Mouse (Mus musculus): Measurements from ENCODE around the gene 3110009E18Rik. TPM values are rescaled to one million over a fixed set of nuclear protein-coding genes. Genes with fewer than 3 reads are reported as not detected.

The 3110009E18Rik gene
- 11.9 and 13.2 TPM in 2 replicates for polyA plus RNA-seq (2015; fragmentation: Nextera tagmentation; extraction: Ambion mirVana)

DNA sequence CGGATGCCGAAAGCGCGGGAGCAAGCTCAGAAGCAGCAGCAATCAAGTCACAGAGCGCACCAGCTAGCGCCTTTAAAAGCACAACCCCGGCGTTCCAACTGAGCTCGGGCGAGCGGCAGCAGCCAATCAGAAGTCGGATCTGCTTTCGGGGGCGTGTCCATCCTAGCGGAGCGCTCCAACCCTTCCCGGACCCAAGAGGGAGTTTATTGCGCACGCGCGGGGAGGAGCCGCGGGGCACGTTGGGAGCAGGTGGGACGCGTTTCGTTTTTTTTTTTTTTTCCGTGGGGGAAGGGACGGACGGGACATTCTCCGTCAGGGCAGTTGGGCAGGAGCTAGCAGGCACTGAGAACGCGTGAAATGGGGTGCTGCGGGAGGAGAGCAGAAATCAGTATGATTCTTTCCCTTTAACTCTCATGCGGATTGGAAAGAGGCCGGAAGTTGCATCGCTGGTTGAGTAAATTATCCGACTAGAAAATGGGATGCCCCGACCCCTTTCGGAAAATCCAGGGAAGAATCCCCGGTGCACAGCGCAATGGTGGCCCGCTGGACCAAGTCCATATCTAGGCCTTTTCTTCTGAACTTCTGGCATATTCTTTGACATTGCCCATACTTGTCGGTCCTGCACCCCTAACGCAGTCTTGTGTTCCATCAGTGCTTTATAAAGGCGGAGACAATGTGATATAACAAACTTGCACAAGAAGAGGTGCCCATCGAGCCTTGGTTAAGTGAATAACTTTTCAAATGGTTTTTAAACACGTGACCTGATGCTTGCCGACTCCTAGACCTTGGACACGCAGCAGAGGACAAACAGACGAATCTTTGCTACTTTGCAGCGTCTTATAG is at the start of gene 3110009E18Rik, which contains the start of gene Dbi:
TSS of gene 3110009E18Rik (plus strand) at position 219 of the 843 bp plus-strand sequence.
TSS of gene Dbi (minus strand) at position 110 of the 843 bp plus-strand sequence.
- no peaks in the 10 kb centered on the region for H3K27me3 ChIP-seq (ENCODE audit: control insufficient read depth, insufficient read depth, low read length)
- H3K4me2 ChIP-seq (ENCODE audit: low read depth, low read length) = peak within 1 kb of the TSS; percentile 79
- no peaks in the 10 kb centered on the region for H3K36me3 ChIP-seq (ENCODE audit: control insufficient read depth, insufficient read depth, low read length)
- H3K9ac ChIP-seq (ENCODE audit: low read length) = peak within 1 kb of the TSS; percentile 77
- H3K9me3 ChIP-seq (replicated peaks; ENCODE audit: control insufficient read depth, low read length) = no peaks in the 10 kb centered on the region
- peak within 1 kb of the TSS; percentile 64 for H3K4me3 ChIP-seq (replicated peaks; ENCODE audit: low read length)
- peak within 1 kb of the TSS; percentile 96 for H3K27ac ChIP-seq (ENCODE audit: low read length)
- peak; percentile 93 for ATAC-seq (ENCODE audit: insufficient read depth, low FRiP score)
- peaks cover 25% of the 10 kb centered on the region for H3K4me1 ChIP-seq (ENCODE audit: control insufficient read depth, insufficient read depth, low read length)
- under 1% methylated on average over 52 of the region's 52 CpGs for WGBS

GRCm38 (mm10) chr1:120072900-120073299 is 48.1 kb upstream of the 3110009E18Rik start:
- peak overlapping the region; percentile 78 for H3K4me2 ChIP-seq (ENCODE audit: low read depth, low read length)
- WGBS = 9% methylated on average over 16 of the region's 16 CpGs
- peaks cover 22% of the 10 kb centered on the region for H3K4me1 ChIP-seq (ENCODE audit: control insufficient read depth, insufficient read depth, low read length)
- no peak for ATAC-seq (ENCODE audit: insufficient read depth, low FRiP score)
- H3K9ac ChIP-seq (ENCODE audit: low read length) = peak overlapping the region; percentile 61
- peak overlapping the region; percentile 46 for H3K4me3 ChIP-seq (replicated peaks; ENCODE audit: low read length)
- H3K27me3 ChIP-seq (ENCODE audit: control insufficient read depth, insufficient read depth, low read length) = peaks cover 6% of the 10 kb centered on the region; the same call in 1 of the 2 replicates
- H3K27ac ChIP-seq (ENCODE audit: low read length) = no peak overlapping the region
- no peaks in the 10 kb centered on the region for H3K36me3 ChIP-seq (ENCODE audit: control insufficient read depth, insufficient read depth, low read length)
- H3K9me3 ChIP-seq (replicated peaks; ENCODE audit: control insufficient read depth, low read length) = no peaks in the 10 kb centered on the region

DNA sequence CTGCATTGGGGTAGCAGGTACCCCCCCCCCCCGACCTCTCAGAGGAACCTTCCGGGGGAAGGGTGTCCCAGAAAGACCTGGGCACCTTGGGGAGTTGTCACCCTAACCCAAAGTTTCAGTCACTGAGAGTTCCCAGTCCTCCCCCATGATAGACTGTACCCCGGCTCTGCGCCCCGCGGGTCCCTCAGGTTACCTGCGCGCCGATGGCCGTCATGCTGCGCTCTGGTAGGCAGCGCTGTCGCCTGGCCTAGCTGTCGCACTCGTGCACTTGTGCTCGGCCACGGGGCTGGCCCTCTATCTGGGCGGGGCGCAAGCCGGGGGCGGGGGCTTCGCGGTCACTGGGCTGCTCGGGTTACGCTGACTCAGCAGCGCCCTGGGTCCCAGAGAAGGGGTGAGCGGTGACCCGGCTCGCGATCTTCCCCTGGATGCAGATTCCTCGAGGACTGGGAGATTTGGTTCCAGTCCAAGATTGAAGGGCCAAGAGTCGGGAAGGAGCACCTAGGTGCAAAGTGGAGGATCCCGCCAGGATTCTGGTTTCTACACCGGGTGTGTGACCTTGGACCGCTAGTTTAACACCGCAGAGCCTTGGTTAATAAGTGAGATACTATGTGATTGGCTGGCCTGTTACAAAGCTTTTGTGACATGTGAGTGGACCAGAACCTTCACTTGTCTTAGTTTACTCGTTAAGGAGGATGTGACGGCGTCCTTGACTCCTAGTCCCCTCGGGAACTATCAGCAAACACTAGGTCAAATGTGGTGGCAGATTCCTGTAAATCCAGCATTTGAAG is 47.3 kb upstream of the 3110009E18Rik start, which contains the start of gene Tmem37:
TSS of gene Tmem37 (minus strand) at position 556 of the 788 bp plus-strand sequence.
- H3K9ac ChIP-seq (ENCODE audit: low read length) = peak within 1 kb of the TSS; percentile 61
- H3K27ac ChIP-seq (ENCODE audit: low read length) = no peak within 1 kb of the TSS
- H3K9me3 ChIP-seq (replicated peaks; ENCODE audit: control insufficient read depth, low read length) = no peaks in the 10 kb centered on the region
- H3K27me3 ChIP-seq (ENCODE audit: control insufficient read depth, insufficient read depth, low read length) = peaks cover 6% of the 10 kb centered on the region; the same call in 1 of the 2 replicates
- peak; percentile 82 for ATAC-seq (ENCODE audit: insufficient read depth, low FRiP score)
- H3K4me3 ChIP-seq (replicated peaks; ENCODE audit: low read length) = peak within 1 kb of the TSS; percentile 46
- no peaks in the 10 kb centered on the region for H3K36me3 ChIP-seq (ENCODE audit: control insufficient read depth, insufficient read depth, low read length)
- H3K4me1 ChIP-seq (ENCODE audit: control insufficient read depth, insufficient read depth, low read length) = peaks cover 22% of the 10 kb centered on the region
- H3K4me2 ChIP-seq (ENCODE audit: low read depth, low read length) = peak within 1 kb of the TSS; percentile 78
- 3% methylated on average over 40 of the region's 40 CpGs for WGBS

DNA sequence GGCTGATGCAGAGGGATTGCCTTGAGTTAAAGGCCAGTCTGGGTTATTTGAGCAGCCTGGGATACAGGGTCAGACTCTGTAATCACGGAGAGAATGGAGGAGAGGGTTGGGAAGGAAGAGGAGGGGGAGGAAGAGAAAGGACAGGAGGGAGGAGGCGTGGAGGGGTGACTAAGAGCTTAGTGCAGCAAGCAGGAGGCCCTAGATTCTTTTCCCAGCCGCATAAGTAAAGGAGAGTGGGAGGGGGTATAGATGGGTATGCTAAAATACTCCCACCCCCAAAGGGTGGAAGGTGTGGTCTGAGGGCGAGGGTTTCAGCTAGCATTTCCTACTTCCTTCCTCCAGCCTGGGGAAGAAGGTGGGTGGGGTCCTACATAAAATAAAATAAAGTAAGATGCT is 46.7 kb upstream of the 3110009E18Rik start:
- Histone ChIP-seq H3K4me1 (ENCODE audit: control insufficient read depth, insufficient read depth, low read length) (peaks cover 22% of the 10 kb centered on the region), H3K27me3 (ENCODE audit: control insufficient read depth, insufficient read depth, low read length) (peaks cover 6% of the 10 kb centered on the region; the same call in 1 of the 2 replicates), H3K36me3 (ENCODE audit: control insufficient read depth, insufficient read depth, low read length) (no peaks in the 10 kb centered on the region), H3K9ac (ENCODE audit: low read length) (no peak overlapping the region), H3K27ac (ENCODE audit: low read length) (no peak overlapping the region), H3K4me2 (ENCODE audit: low read depth, low read length) (peak overlapping the region; percentile 78; the same call in 1 of the 2 replicates), H3K9me3 (replicated peaks; ENCODE audit: control insufficient read depth, low read length) (no peaks in the 10 kb centered on the region), H3K4me3 (replicated peaks; ENCODE audit: low read length) (0 out of 2 replicates have a peak overlapping the region, but pooled peaks have one; percentile 46)
- peak; percentile 18; the same call in 1 of the 2 replicates for ATAC-seq (ENCODE audit: insufficient read depth, low FRiP score)
- 39% methylated on average over 4 of the region's 4 CpGs for WGBS

GRCm38 (mm10) chr1:120074931-120075330 is 46.1 kb upstream of the 3110009E18Rik start:
- no peak overlapping the region for H3K27ac ChIP-seq (ENCODE audit: low read length)
- no peak overlapping the region for H3K4me2 ChIP-seq (ENCODE audit: low read depth, low read length)
- H3K4me1 ChIP-seq (ENCODE audit: control insufficient read depth, insufficient read depth, low read length) = peaks cover 22% of the 10 kb centered on the region
- no peak overlapping the region for H3K9ac ChIP-seq (ENCODE audit: low read length)
- no peak overlapping the region for H3K4me3 ChIP-seq (replicated peaks; ENCODE audit: low read length)
- WGBS = 72% methylated on average over 4 of the region's 4 CpGs
- ATAC-seq (ENCODE audit: insufficient read depth, low FRiP score) = no peak
- H3K27me3 ChIP-seq (ENCODE audit: control insufficient read depth, insufficient read depth, low read length) = peaks cover 6% of the 10 kb centered on the region; the same call in 1 of the 2 replicates
- no peaks in the 10 kb centered on the region for H3K9me3 ChIP-seq (replicated peaks; ENCODE audit: control insufficient read depth, low read length)
- no peaks in the 10 kb centered on the region for H3K36me3 ChIP-seq (ENCODE audit: control insufficient read depth, insufficient read depth, low read length)

GRCm38 (mm10) chr1:120075507-120075906 is 45.5 kb upstream of the 3110009E18Rik start:
- H3K36me3 ChIP-seq (ENCODE audit: control insufficient read depth, insufficient read depth, low read length) = no peaks in the 10 kb centered on the region
- H3K27ac ChIP-seq (ENCODE audit: low read length) = no peak overlapping the region
- no peak overlapping the region for H3K9ac ChIP-seq (ENCODE audit: low read length)
- no peak for ATAC-seq (ENCODE audit: insufficient read depth, low FRiP score)
- peaks cover 22% of the 10 kb centered on the region for H3K4me1 ChIP-seq (ENCODE audit: control insufficient read depth, insufficient read depth, low read length)
- peaks cover 6% of the 10 kb centered on the region; the same call in 1 of the 2 replicates for H3K27me3 ChIP-seq (ENCODE audit: control insufficient read depth, insufficient read depth, low read length)
- whole genome bisulfite sequencing = 60% methylated on average over 5 of the region's 5 CpGs
- no peak overlapping the region for H3K4me2 ChIP-seq (ENCODE audit: low read depth, low read length)
- no peak overlapping the region for H3K4me3 ChIP-seq (replicated peaks; ENCODE audit: low read length)
- H3K9me3 ChIP-seq (replicated peaks; ENCODE audit: control insufficient read depth, low read length) = no peaks in the 10 kb centered on the region

GRCm38 (mm10) chr1:120077746-120078410 is 43.1 kb upstream of the 3110009E18Rik start:
- H3K36me3 ChIP-seq (ENCODE audit: control insufficient read depth, insufficient read depth, low read length) = no peaks in the 10 kb centered on the region
- WGBS = 26% methylated on average over 9 of the region's 9 CpGs
- H3K4me3 ChIP-seq (replicated peaks; ENCODE audit: low read length) = no peak overlapping the region
- no peaks in the 10 kb centered on the region for H3K9me3 ChIP-seq (replicated peaks; ENCODE audit: control insufficient read depth, low read length)
- no peak for ATAC-seq (ENCODE audit: insufficient read depth, low FRiP score)
- no peak overlapping the region for H3K4me2 ChIP-seq (ENCODE audit: low read depth, low read length)
- H3K27me3 ChIP-seq (ENCODE audit: control insufficient read depth, insufficient read depth, low read length) = 0 out of 2 replicates have a peak, but pooled peaks cover under 1% of the 10 kb centered on the region
- H3K27ac ChIP-seq (ENCODE audit: low read length) = no peak overlapping the region
- H3K4me1 ChIP-seq (ENCODE audit: control insufficient read depth, insufficient read depth, low read length) = peaks cover 18% of the 10 kb centered on the region
- H3K9ac ChIP-seq (ENCODE audit: low read length) = no peak overlapping the region

DNA sequence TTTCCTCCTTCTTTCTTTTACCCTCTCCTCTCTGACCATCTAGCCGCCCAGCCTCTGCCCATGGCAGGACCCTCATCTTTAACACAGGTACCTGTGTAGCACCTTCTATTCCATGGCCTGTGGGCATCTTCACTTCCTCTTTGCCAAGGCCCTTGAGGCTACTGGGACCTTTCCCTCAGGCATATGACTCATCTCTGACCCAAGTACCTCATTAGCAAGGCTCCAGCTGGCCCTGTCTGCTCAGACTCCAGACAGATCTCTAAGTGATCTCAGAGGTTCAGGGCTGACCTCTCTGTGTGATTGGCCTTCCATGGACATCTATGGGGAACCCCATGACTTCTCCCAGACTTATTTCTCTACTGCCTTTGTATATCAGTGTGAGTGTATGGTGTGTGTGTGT is 40.4 kb upstream of the 3110009E18Rik start:
- H3K4me3 ChIP-seq (replicated peaks; ENCODE audit: low read length) = no peak overlapping the region
- no peaks in the 10 kb centered on the region for H3K9me3 ChIP-seq (replicated peaks; ENCODE audit: control insufficient read depth, low read length)
- ATAC-seq (ENCODE audit: insufficient read depth, low FRiP score) = no peak
- no peaks in the 10 kb centered on the region for H3K36me3 ChIP-seq (ENCODE audit: control insufficient read depth, insufficient read depth, low read length)
- peaks cover 12% of the 10 kb centered on the region for H3K4me1 ChIP-seq (ENCODE audit: control insufficient read depth, insufficient read depth, low read length)
- no peak overlapping the region for H3K27ac ChIP-seq (ENCODE audit: low read length)
- H3K9ac ChIP-seq (ENCODE audit: low read length) = no peak overlapping the region
- WGBS = 94% methylated on average over 1 of the region's 1 CpGs
- H3K4me2 ChIP-seq (ENCODE audit: low read depth, low read length) = no peak overlapping the region
- no peaks in the 10 kb centered on the region for H3K27me3 ChIP-seq (ENCODE audit: control insufficient read depth, insufficient read depth, low read length)
